In the genomic region with DNA sequence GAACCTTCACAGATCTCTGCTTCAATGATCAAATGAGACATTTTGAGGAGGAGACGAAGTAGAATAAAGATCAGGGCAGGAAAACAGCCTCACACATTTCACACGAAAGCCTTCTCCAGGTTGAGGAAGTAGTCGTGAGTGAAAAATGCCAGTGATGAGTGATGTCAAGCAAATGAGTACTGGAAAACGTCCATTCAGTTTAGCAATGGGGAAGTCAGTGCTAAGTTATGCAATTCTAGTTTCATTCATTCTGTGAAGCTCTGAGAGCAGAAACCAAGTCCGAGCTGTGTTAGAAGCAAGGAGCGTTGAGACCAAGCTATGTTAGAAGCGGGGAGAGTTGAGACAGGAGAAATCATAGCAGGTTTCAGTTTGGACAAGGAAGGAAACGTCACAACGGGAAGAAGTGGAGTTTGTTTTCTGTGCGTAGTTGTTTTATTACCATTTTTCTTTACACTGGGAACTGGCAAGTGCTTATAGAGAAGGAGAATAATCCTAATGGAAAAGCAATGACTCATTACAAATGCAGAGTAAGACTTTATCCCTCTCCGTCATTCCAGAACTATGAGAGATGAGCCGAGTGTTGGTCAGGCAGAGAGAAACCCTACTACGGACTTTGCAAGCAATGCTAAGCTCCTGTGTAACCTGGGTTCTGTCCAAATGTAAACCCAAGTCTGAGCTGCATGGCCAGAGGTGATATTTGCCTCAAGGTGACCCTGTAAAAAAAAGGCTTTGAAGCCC, we compare ENCODE assay signal across 16 mouse cellular contexts.
A peak's percentile ranks its signal among the peaks of the same experiment; 100 is the strongest.
DNase-seq lines count a peak whose midpoint lies in the region; ATAC-seq and TF ChIP-seq lines count a peak whose summit lies in the region.
"Had no signal": no experiment of that assay in that cellular context is flagged by ENCODE, and none has a peak within 500 bp of the region (broad histone marks: within the 10 kb centered on the region; RNA-seq: fewer than 3 reads in every experiment).

No protein-coding gene starts in this region.

- peaks cover 16% of the 10 kb centered on the region for H3K4me1 ChIP-seq in bone marrow macrophage, adult 2 months (ENCODE audit: control insufficient read depth, insufficient read depth, low read length)
- H3K4me1 ChIP-seq in midbrain, embryonic 14.5 days (ENCODE audit: control insufficient read depth, insufficient read depth, low read length), result peaks cover 10% of the 10 kb centered on the region

- H3K4me2 ChIP-seq in midbrain, embryonic 14.5 days (ENCODE audit: low read length), result no peak overlapping the region
- H3K4me2 ChIP-seq: embryonic facial prominence, embryonic 15.5 days; forebrain, embryonic 13.5 days; limb, embryonic 15.5 days; lung, embryonic 14.5 days; midbrain, embryonic 11.5 days had no signal

- H3K9ac ChIP-seq in midbrain, embryonic 14.5 days (replicated peaks; ENCODE audit: low read length), result no peak overlapping the region
- H3K9ac ChIP-seq: embryonic facial prominence, embryonic 15.5 days; forebrain, embryonic 13.5 days; limb, embryonic 15.5 days; lung, embryonic 14.5 days had no signal

- no peaks in the 10 kb centered on the region for H3K36me3 ChIP-seq in macrophage (ENCODE audit: inconsistent target)
- H3K36me3 ChIP-seq in midbrain, embryonic 14.5 days (ENCODE audit: control insufficient read depth, insufficient read depth, low read length), result no peaks in the 10 kb centered on the region
- H3K36me3 ChIP-seq: embryonic facial prominence, embryonic 15.5 days; limb, embryonic 15.5 days had no signal

- DNase-seq in 3134 (ENCODE audit: extremely low read depth, insufficient read length, low spot score) (peak; percentile 45), 3T3-L1 (ENCODE audit: low read depth, low spot score) (peak; percentile 74)
- no peak for DNase-seq in midbrain, embryonic 14.5 days
- no peak for DNase-seq in Muller cell, postnatal 12 days (ENCODE audit: inconsistent ontology term)
- no peak for DNase-seq in adrenal gland, postnatal 36 days
- DNase-seq in right cerebral cortex, postnatal 4 days, result no peak
- DNase-seq: cerebellum, adult 11 months; kidney, adult 18-20 months; lung, embryonic 14.5 days had no signal

- TF ChIP-seq POLR2A in bone marrow macrophage, adult 2 months (IDR thresholded peaks at IDR 0.05; ENCODE audit: borderline replicate concordance, low read depth, low read length), result no peak

- no peaks in the 10 kb centered on the region for H3K79me2 ChIP-seq in macrophage (ENCODE audit: inconsistent target)

- no peaks in the 10 kb centered on the region for H3K9me3 ChIP-seq in midbrain, embryonic 14.5 days (ENCODE audit: control insufficient read depth, low read length)
- H3K9me3 ChIP-seq: embryonic facial prominence, embryonic 15.5 days; forebrain, embryonic 13.5 days; limb, embryonic 15.5 days had no signal

- 0 out of 2 replicates have a peak overlapping the region, but pooled peaks have one; percentile 7 for H3K27ac ChIP-seq in bone marrow macrophage, adult 2 months (ENCODE audit: insufficient read depth, low read depth, low read length)
- H3K27ac ChIP-seq in macrophage, result peak overlapping the region; percentile 35; the same call in 1 of the 2 replicates
- no peak overlapping the region for H3K27ac ChIP-seq in midbrain, embryonic 14.5 days (replicated peaks; ENCODE audit: low read depth, low read length)
- H3K27ac ChIP-seq: embryonic facial prominence, embryonic 15.5 days; forebrain, embryonic 13.5 days; limb, embryonic 15.5 days had no signal

- 12% methylated on average over 13 of the region's 13 CpGs for WGBS in macrophage (ENCODE audit: missing documents)
- WGBS in midbrain, embryonic 14.5 days, result 87% methylated on average over 13 of the region's 13 CpGs

- H3K27me3 ChIP-seq in midbrain, embryonic 14.5 days (ENCODE audit: control insufficient read depth, insufficient read depth, low read length), result no peaks in the 10 kb centered on the region; the same call in 1 of the 2 replicates
- H3K27me3 ChIP-seq: embryonic facial prominence, embryonic 15.5 days; forebrain, embryonic 13.5 days; limb, embryonic 15.5 days had no signal

- no peak for ATAC-seq in midbrain, embryonic 14.5 days (ENCODE audit: low FRiP score, low TSS enrichment)
- ATAC-seq: forebrain, embryonic 13.5 days; hindbrain, embryonic 16.5 days had no signal

- H3K4me3 ChIP-seq in bone marrow macrophage, adult 2 months (ENCODE audit: insufficient read depth, low read length), result peak overlapping the region; percentile 35
- H3K4me3 ChIP-seq in macrophage (ENCODE audit: inconsistent target), result no peak overlapping the region; the same call in 1 of the 2 replicates
- H3K4me3 ChIP-seq in midbrain, embryonic 14.5 days (replicated peaks; ENCODE audit: low read depth, low read length), result no peak overlapping the region
- H3K4me3 ChIP-seq: embryonic facial prominence, embryonic 15.5 days; forebrain, embryonic 13.5 days; limb, embryonic 15.5 days had no signal

- TF ChIP-seq CTCF in bone marrow macrophage, adult 2 months (IDR thresholded peaks at IDR 0.05; ENCODE audit: low read depth, low read length), result no peak

Comparison
In these comparisons a context has a peak if more than half of its experiments do, and no peak if none do; other contexts are left out.
1. DNase-seq: peak in 3134 (single experiment) and 3T3-L1 (single experiment); none in midbrain, embryonic 14.5 days (single experiment), Muller cell, postnatal 12 days (single experiment), adrenal gland, postnatal 36 days (0 of 2) and right cerebral cortex, postnatal 4 days (single experiment).